Mouse (Mus musculus): ENCODE results near the gene Rhox2f.
"Not testable (repeated sequence)": the region's sequence is repeated elsewhere in the genome, so short reads cannot be mapped to it uniquely, and the experiment has no call there.

DNA sequence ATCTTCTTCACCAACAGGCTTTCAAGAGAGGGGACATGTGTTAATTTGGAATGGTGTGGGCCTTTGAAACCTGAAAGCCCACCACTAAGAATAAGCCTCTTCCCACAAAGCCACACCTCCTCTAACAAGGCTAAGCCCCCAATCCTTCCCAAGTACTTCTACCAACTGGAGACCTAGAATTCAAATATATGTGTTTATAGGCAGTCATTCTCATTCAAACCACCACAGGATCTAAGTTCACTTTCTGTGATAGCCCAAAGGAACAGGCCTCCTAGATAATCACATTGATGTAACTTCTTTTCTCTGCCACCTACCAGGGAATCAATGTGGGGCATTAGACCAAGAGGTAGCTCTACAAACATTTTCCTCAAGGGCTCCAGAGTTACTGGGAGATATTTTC is 9.5 kb downstream of the Rhox2f start, which contains the start of gene Rhox3f:
- not testable (repeated sequence) for TF ChIP-seq FLI1 (IDR thresholded peaks at IDR 0.05; ENCODE audit: low read length); GATA1 (IDR thresholded peaks at IDR 0.05; ENCODE audit: borderline replicate concordance, low read length)

All from megakaryocyte, embryonic 14.5 days (primary cell).